Mouse (Mus musculus) forebrain, embryonic 11.5 days (tissue): Measurements from ENCODE around the gene Fam117a. TPM values are rescaled to one million over a fixed set of nuclear protein-coding genes. Genes with fewer than 3 reads are reported as not detected.
A peak's percentile ranks its signal among the peaks of the same experiment; 100 is the strongest.

ENCODE experiments used
- ATAC-seq: fragments of 200-750 bp; cut with Nextera tagmentation; replicated peaks from 2 replicates; pipeline ENCODE4 v1.8.0; 2017; ENCODE audit warnings: moderate TSS enrichment; ENCODE audit not compliant: low FRiP score
- DNase-seq: peaks from one replicate; pipeline ENCODE4 v3.0.0-alpha.2; 2017; ENCODE audit warnings: low spot score
- H3K27ac ChIP-seq: fragments of 300-500 bp; sonication (generic); 2 replicates; pipeline ENCODE4 v1.5.1; 2014; ENCODE audit warnings: low read depth, low read length
- H3K27me3 ChIP-seq: fragments of 300-500 bp; sonication (generic); 2 replicates; pipeline ENCODE4 v1.6.1; 2014; ENCODE audit warnings: mild to moderate bottlenecking, low read length, mixed read lengths; ENCODE audit not compliant: control insufficient read depth, insufficient read depth
- H3K36me3 ChIP-seq: fragments of 300-500 bp; sonication (generic); 2 replicates; pipeline ENCODE4 v1.6.1; 2014; ENCODE audit warnings: mild to moderate bottlenecking, low read length, moderate library complexity, mixed read lengths; ENCODE audit not compliant: control insufficient read depth, insufficient read depth
- H3K4me1 ChIP-seq: fragments of 300-500 bp; sonication (generic); replicated peaks from 2 replicates; pipeline ENCODE4 v1.6.1; 2014; ENCODE audit warnings: low read length, mixed read lengths; ENCODE audit not compliant: control insufficient read depth, insufficient read depth
- H3K4me2 ChIP-seq: fragments of 300-500 bp; sonication (generic); 2 replicates; pipeline ENCODE4 v1.6.1; 2014; ENCODE audit warnings: low read depth, mild to moderate bottlenecking, low read length, moderate library complexity, mixed read lengths; ENCODE audit not compliant: severe bottlenecking
- H3K4me3 ChIP-seq: fragments of 300-500 bp; sonication (generic); 2 replicates; pipeline ENCODE4 v1.5.1; 2014; ENCODE audit warnings: low read depth, low read length
- H3K9ac ChIP-seq: fragments of 300-500 bp; sonication (generic); 2 replicates; pipeline ENCODE4 v1.6.1; 2014; ENCODE audit warnings: low read length
- H3K9me3 ChIP-seq: fragments of 300-500 bp; sonication (generic); 2 replicates; pipeline ENCODE4 v1.6.1; 2016; ENCODE audit warnings: low read length, mixed read lengths; ENCODE audit not compliant: control insufficient read depth
- WGBS: fragments of 180-500 bp; shearing (Covaris S2); extraction: QIAGEN DNeasy Blood & Tissue Kit; methylation state at CpG from one replicate; pipeline ENCODE4 v1.1.7; 2014; 5-methylcytosine and 5-hydroxymethylcytosine counted together
- polyA plus RNA-seq: library from polyadenylated mRNA; unstranded; fragments of >200 nt; fragmentation: Nextera tagmentation; extraction: Ambion mirVana; gene quantifications from 2 replicates; pipeline ENCODE4 v1.2.1, GENCODE M21; 2014

Gene Fam117a
- polyA plus RNA-seq, 1 experiment from 2014 or later = 8.9 TPM

DNA sequence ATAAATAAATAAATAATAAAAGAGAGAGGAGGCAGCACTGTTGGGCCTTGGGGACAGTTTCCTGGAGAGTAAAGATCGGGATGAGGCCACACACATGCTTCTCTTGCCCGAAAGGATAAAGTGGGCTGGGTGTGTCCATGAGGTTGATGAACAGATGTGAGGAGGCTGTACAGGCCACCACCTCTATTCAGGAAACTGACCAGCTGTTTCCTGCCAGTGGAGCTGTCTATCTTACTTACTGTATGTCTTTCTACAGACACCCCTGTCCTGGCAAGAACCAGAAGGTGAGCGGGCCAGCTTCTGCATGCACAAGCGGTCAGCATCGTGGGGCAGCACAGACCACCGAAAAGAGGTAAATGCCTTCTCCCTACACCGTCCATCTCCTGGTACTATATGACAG is 34.4 kb downstream of the Fam117a start:
- DNase-seq = no peak
- Histone ChIP-seq H3K27me3 (no peaks in the 10 kb centered on the region), H3K4me1 (no peaks in the 10 kb centered on the region), H3K4me2 (no peak overlapping the region), H3K9ac (no peak overlapping the region), H3K9me3 (no peaks in the 10 kb centered on the region), H3K36me3 (no peaks in the 10 kb centered on the region), H3K27ac (no peak overlapping the region), H3K4me3 (no peak overlapping the region)
- no peak for ATAC-seq
- WGBS = 96% methylated on average over 7 of the region's 7 CpGs

DNA sequence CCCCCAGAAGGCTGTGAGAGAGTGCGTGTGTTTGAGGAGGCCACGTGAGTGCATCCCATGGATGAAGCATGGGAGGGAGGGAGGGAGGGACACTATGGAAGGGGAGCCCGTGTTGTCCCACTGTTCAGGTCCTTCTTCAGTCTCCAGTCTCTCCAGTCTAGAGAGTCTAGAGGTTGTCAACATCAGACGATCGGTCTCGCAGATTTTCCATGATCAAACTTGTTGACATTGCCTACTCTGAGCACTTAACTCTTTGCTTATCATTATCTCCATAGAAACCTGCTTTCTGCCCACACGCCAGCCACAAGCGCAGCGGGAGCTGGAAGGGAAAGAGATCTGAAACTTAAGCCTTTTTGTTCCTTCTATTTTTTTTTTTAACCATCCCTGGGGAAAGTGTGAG is 42.1 kb downstream of the Fam117a start:
- Histone ChIP-seq H3K9ac (no peak overlapping the region), H3K27me3 (no peaks in the 10 kb centered on the region), H3K4me2 (no peak overlapping the region), H3K9me3 (no peaks in the 10 kb centered on the region), H3K4me1 (no peaks in the 10 kb centered on the region), H3K36me3 (no peaks in the 10 kb centered on the region; the same call in 1 of the 2 replicates), H3K27ac (no peak overlapping the region), H3K4me3 (no peak overlapping the region)
- ATAC-seq (no peak), DNase-seq (no peak)
- 90% methylated on average over 9 of the region's 9 CpGs for WGBS

- H3K27me3 ChIP-seq = no peaks in the 10 kb centered on the region
- H3K4me2 ChIP-seq = no peak overlapping the region
- no peaks in the 10 kb centered on the region for H3K9me3 ChIP-seq
- no peak for DNase-seq
- ATAC-seq = no peak
- no peak overlapping the region for H3K27ac ChIP-seq
- no peak overlapping the region for H3K4me3 ChIP-seq
- no peaks in the 10 kb centered on the region for H3K4me1 ChIP-seq
- H3K9ac ChIP-seq = no peak overlapping the region
- no peaks in the 10 kb centered on the region; the same call in 1 of the 2 replicates for H3K36me3 ChIP-seq
- WGBS = 81% methylated on average over 5 of the region's 5 CpGs
These were observed 42.7 kb downstream of the Fam117a start for GRCm38 (mm10) chr11:95379552-95379951.

GRCm38 (mm10) chr11:95380711-95381110 is 43.9 kb downstream of the Fam117a start:
- WGBS = 91% methylated on average over 7 of the region's 7 CpGs
- no peaks in the 10 kb centered on the region; the same call in 1 of the 2 replicates for H3K36me3 ChIP-seq
- ATAC-seq = no peak

GRCm38 (mm10) chr11:95381146-95381545 is 44.3 kb downstream of the Fam117a start:
- Histone ChIP-seq H3K27ac (no peak overlapping the region), H3K4me2 (no peak overlapping the region), H3K36me3 (no peaks in the 10 kb centered on the region; the same call in 1 of the 2 replicates), H3K27me3 (no peaks in the 10 kb centered on the region), H3K9me3 (no peaks in the 10 kb centered on the region), H3K4me1 (peaks cover 6% of the 10 kb centered on the region; the same call in 1 of the 2 replicates), H3K4me3 (no peak overlapping the region), H3K9ac (no peak overlapping the region)
- ATAC-seq (no peak), DNase-seq (no peak)
- 93% methylated on average over 1 of the region's 1 CpGs for WGBS

More at GRCm38 (mm10) chr11:95380711-95381110, 43.9 kb downstream of the Fam117a start:
- no peaks in the 10 kb centered on the region for H3K9me3 ChIP-seq
- no peak for DNase-seq
- no peak overlapping the region for H3K4me2 ChIP-seq
- no peaks in the 10 kb centered on the region for H3K27me3 ChIP-seq
- no peak overlapping the region for H3K9ac ChIP-seq
- no peak overlapping the region for H3K4me3 ChIP-seq
- no peak overlapping the region for H3K27ac ChIP-seq
- H3K4me1 ChIP-seq = peaks cover 2% of the 10 kb centered on the region; the same call in 1 of the 2 replicates

DNA sequence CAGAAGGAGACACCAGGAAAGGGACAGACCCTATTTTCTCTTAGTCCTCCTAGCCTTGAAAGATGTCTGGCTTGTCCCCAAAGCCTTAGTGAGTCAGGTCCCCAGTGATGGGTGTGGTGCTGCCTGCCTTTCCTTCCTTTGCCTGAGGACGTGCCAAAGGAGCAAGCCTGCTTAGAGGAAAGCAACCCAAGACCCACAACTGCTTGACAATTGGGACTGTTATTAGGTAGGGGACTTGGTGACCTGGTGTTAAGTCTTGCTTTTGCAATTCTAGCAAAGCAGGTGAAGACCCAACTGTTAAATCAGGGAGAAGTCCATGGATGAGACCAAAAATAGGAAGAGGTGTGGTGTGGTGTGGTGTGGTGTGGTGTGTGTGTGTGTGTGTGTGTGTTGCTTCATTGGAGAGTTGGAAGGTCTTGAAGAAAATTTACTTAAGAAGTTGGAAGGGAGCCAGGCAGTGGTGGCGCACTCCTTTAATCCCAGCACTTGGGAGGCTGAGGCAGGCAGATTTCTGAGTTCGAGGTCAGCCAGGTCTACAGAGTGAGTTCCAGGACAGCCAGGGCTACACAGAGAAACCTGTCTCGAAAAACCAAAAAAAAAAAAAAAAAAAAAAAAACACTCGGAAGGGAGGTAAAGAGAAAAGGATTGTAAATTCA is 46.6 kb downstream of the Fam117a start:
- WGBS = 83% methylated on average over 5 of the region's 5 CpGs

GRCm38 (mm10) chr11:95384004-95384318 is 47.1 kb downstream of the Fam117a start:
- Histone ChIP-seq H3K4me1 (peaks cover 6% of the 10 kb centered on the region; the same call in 1 of the 2 replicates), H3K4me2 (peak overlapping the region; percentile 49), H3K4me3 (peak overlapping the region; percentile 80; the same call in 1 of the 2 replicates), H3K27me3 (no peaks in the 10 kb centered on the region), H3K36me3 (peaks cover 5% of the 10 kb centered on the region; the same call in 1 of the 2 replicates), H3K27ac (no peak overlapping the region), H3K9me3 (no peaks in the 10 kb centered on the region), H3K9ac (no peak overlapping the region; the same call in 1 of the 2 replicates)
- WGBS = 42% methylated on average over 9 of the region's 9 CpGs
- no peak for DNase-seq
- no peak; the same call in 1 of the 2 replicates for ATAC-seq

More for the DNA sequence above, 46.6 kb downstream of the Fam117a start:
- Histone ChIP-seq H3K4me3 (no peak overlapping the region), H3K27me3 (no peaks in the 10 kb centered on the region), H3K36me3 (peaks cover 5% of the 10 kb centered on the region; the same call in 1 of the 2 replicates), H3K4me2 (no peak overlapping the region), H3K9me3 (no peaks in the 10 kb centered on the region), H3K27ac (no peak overlapping the region), H3K4me1 (peaks cover 6% of the 10 kb centered on the region; the same call in 1 of the 2 replicates), H3K9ac (no peak overlapping the region)
- DNase-seq = no peak
- no peak for ATAC-seq

DNA sequence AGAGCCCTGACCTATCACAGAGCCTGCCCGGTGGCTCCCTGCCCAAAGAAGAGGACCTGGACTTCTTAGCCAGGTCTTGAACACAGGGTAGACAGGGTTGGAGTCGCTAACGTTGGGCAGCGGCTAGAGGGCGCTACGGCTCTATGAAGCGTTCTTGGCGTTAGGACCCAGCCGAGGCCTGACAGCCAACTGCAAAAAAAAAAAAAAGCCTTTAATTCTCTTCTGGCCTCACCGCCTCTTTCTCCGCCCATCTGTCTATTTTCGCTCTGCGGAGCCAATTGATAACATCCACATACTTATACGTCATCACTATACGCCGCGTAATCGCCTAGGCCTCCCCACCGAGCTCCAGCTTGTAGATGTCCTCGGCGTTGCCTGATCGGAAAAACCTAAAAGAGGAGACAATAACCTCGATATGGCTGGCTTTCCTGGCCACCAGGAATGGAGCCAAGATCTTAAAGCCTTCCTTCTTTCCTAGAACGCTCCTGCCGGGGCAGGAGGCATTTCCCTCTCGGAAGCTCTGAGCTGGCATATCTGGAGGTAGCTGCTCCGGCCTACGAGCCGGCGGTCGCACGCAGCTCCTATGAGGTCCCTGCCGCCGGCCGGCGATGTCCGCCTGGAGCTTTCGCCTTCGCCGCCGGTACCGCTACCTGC is 47.6 kb downstream of the Fam117a start, which contains the start of gene Slc35b1:
Gene Slc35b1 (plus strand): TSS at position 374 of the 654 bp plus-strand sequence.
- peak; percentile 95 for ATAC-seq
- Histone ChIP-seq H3K9me3 (no peaks in the 10 kb centered on the region), H3K9ac (peak within 1 kb of the TSS; percentile 73), H3K4me3 (peak within 1 kb of the TSS; percentile 80), H3K4me1 (peaks cover 6% of the 10 kb centered on the region; the same call in 1 of the 2 replicates), H3K27ac (peak within 1 kb of the TSS; percentile 65), H3K4me2 (peak within 1 kb of the TSS; percentile 49), H3K36me3 (peaks cover 5% of the 10 kb centered on the region; the same call in 1 of the 2 replicates), H3K27me3 (no peaks in the 10 kb centered on the region)
- peak; percentile 94 for DNase-seq
- under 1% methylated on average over 42 of the region's 42 CpGs for WGBS
